Mouse (Mus musculus) CH12.LX (cell line): Measurements from ENCODE around the gene Oprm1.

Experiments
- EP300 ChIP-seq: IDR thresholded peaks from 2 replicates; pipeline ENCODE4 v1.6.1; 2011; ENCODE audit warnings: low read length, improper control_type of control experiment
- POLR2A ChIP-seq: IDR thresholded peaks from 2 replicates; pipeline ENCODE4 v1.6.1; 2011; ENCODE audit warnings: low read depth, mild to moderate bottlenecking, improper control_type of control experiment, low read length
- TBP ChIP-seq: conservative IDR thresholded peaks from 2 replicates; pipeline ENCODE4 v1.6.1; 2011; ENCODE audit warnings: low read depth, low read length, improper control_type of control experiment
- UBTF ChIP-seq: IDR thresholded peaks from 2 replicates; pipeline ENCODE4 v1.6.1; 2012; ENCODE audit warnings: low read depth, mild to moderate bottlenecking, inconsistent platforms, low read length, improper control_type of control experiment, moderate library complexity
- USF2 ChIP-seq: conservative IDR thresholded peaks from 2 replicates; pipeline ENCODE4 v1.6.1; 2011; ENCODE audit warnings: low read depth, low read length, improper control_type of control experiment
- ZMIZ1 ChIP-seq: IDR thresholded peaks from 2 replicates; pipeline ENCODE4 v1.6.1; 2012; ENCODE audit warnings: low read depth, mild to moderate bottlenecking, inconsistent platforms, low read length, improper control_type of control experiment

GRCm38 (mm10) chr10:6930398-6930797, 172.1 kb downstream of the Oprm1 start:
- TF ChIP-seq POLR2A (no peak), TBP (no peak), USF2 (no peak), UBTF (no peak), ZMIZ1 (no peak), EP300 (no peak)
